Mouse (Mus musculus) MEL (cell line): ENCODE data around the gene Cpxm2. TPM values are rescaled to one million over a fixed set of nuclear protein-coding genes. Genes with fewer than 3 reads are reported as not detected.

ENCODE experiments used
- DNase-seq: peaks from one replicate; pipeline ENCODE4 v3.0.0; 2011; ENCODE audit warnings: low read depth, low spot score
- H3K27ac ChIP-seq: 2 replicates; pipeline ENCODE4 v1.5.1; 2012; ENCODE audit warnings: low read depth, mild to moderate bottlenecking, control low read depth, low read length, moderate library complexity; ENCODE audit not compliant: control insufficient read depth
- H3K27me3 ChIP-seq, 2 experiments: fragments of 150-350 bp in 1 of 2; sonication (generic) in 1 of 2; 2 replicates each; pipeline ENCODE4 v1.6.1; 2012; ENCODE audit warnings: low read length in 2 of 2, mild to moderate bottlenecking in 2 of 2, improper control_type of control experiment in 1 of 2, moderate library complexity in 1 of 2; ENCODE audit not compliant: insufficient read depth in 2 of 2, control insufficient read depth in 1 of 2
- H3K36me3 ChIP-seq, 2 experiments: 2 replicates each; pipeline ENCODE4 v1.6.1; 2012 to 2014; ENCODE audit warnings: low read length in 2 of 2, improper control_type of control experiment in 1 of 2, inconsistent platforms in 1 of 2, mild to moderate bottlenecking in 1 of 2; ENCODE audit not compliant: insufficient read depth in 2 of 2, control insufficient read depth in 1 of 2
- H3K4me1 ChIP-seq, 2 experiments: fragments of 150-350 bp in 1 of 2; sonication (generic) in 1 of 2; 2 replicates each; pipeline ENCODE4 v1.6.1; 2012; ENCODE audit warnings: low read length in 2 of 2, improper control_type of control experiment in 1 of 2, mild to moderate bottlenecking in 1 of 2; ENCODE audit not compliant: insufficient read depth in 2 of 2, control insufficient read depth in 1 of 2
- H3K4me3 ChIP-seq, 2 experiments: fragments of 150-350 bp in 1 of 2; sonication (generic) in 1 of 2; 2 replicates each; pipeline ENCODE4 v1.5.1; 2012; ENCODE audit warnings: low read depth in 2 of 2, low read length in 2 of 2, mild to moderate bottlenecking in 2 of 2, moderate library complexity in 2 of 2, control low read depth in 1 of 2, improper control_type of control experiment in 1 of 2; ENCODE audit not compliant: control insufficient read depth in 1 of 2, insufficient read depth in 1 of 2
- H3K79me2 ChIP-seq: 2 replicates; pipeline ENCODE4 v1.6.1; 2012; ENCODE audit warnings: mild to moderate bottlenecking, low read length, moderate library complexity; ENCODE audit not compliant: control insufficient read depth, poor library complexity, insufficient read depth
- H3K9ac ChIP-seq: 2 replicates; pipeline ENCODE4 v1.6.1; 2012; ENCODE audit warnings: low read depth, mild to moderate bottlenecking, control low read depth, low read length, moderate library complexity; ENCODE audit not compliant: control insufficient read depth, poor library complexity, severe bottlenecking
- H3K9me3 ChIP-seq: fragments of 150-350 bp; sonication (generic); replicated peaks from 2 replicates; pipeline ENCODE4 v1.6.1; 2012; ENCODE audit warnings: mild to moderate bottlenecking, low read length, improper control_type of control experiment, moderate library complexity; ENCODE audit not compliant: insufficient read depth
- BHLHE40 ChIP-seq: IDR thresholded peaks from 2 replicates; pipeline ENCODE4 v1.6.1; 2012; ENCODE audit warnings: low read depth, mild to moderate bottlenecking, inconsistent platforms, low read length, improper control_type of control experiment, borderline replicate concordance
- CHD2 ChIP-seq: IDR thresholded peaks from 2 replicates; pipeline ENCODE4 v1.6.1; 2011; ENCODE audit warnings: low read length, improper control_type of control experiment
- CTCF ChIP-seq, 3 experiments: IDR thresholded peaks in 2 of 3; conservative IDR thresholded peaks in 1 of 3; 2 replicates each; pipeline ENCODE4 v1.5.1; 2011 to 2012; ENCODE audit warnings: low read length in 3 of 3, low read depth in 2 of 3, mild to moderate bottlenecking in 2 of 3, improper control_type of control experiment in 1 of 3, inconsistent platforms in 1 of 3, mixed read lengths in 1 of 3, moderate library complexity in 1 of 3; ENCODE audit not compliant: control insufficient read depth in 1 of 3, insufficient read depth in 1 of 3, poor library complexity in 1 of 3, severe bottlenecking in 1 of 3
- GATA1 ChIP-seq: IDR thresholded peaks from 2 replicates; pipeline ENCODE4 v1.6.1; 2011; ENCODE audit warnings: low read depth, low read length, improper control_type of control experiment
- JUND ChIP-seq: IDR thresholded peaks from 2 replicates; pipeline ENCODE4 v1.6.1; 2011; ENCODE audit warnings: low read depth, mild to moderate bottlenecking, improper control_type of control experiment, low read length
- MXI1 ChIP-seq: IDR thresholded peaks from 2 replicates; pipeline ENCODE4 v1.6.1; 2011; ENCODE audit warnings: mild to moderate bottlenecking, low read depth, low read length, improper control_type of control experiment
- MYB ChIP-seq: IDR thresholded peaks from 2 replicates; pipeline ENCODE4 v1.6.1; 2011; ENCODE audit warnings: mild to moderate bottlenecking, low read depth, low read length, improper control_type of control experiment
- NELFE ChIP-seq: IDR thresholded peaks from 2 replicates; pipeline ENCODE4 v1.6.1; 2011; ENCODE audit warnings: low read depth, low read length, improper control_type of control experiment
- NRF1 ChIP-seq: IDR thresholded peaks from 2 replicates; pipeline ENCODE4 v1.6.1; 2014; ENCODE audit warnings: low read depth, mild to moderate bottlenecking, inconsistent platforms, low read length, improper control_type of control experiment, moderate library complexity; ENCODE audit not compliant: poor library complexity, insufficient read depth, severe bottlenecking
- POLR2AphosphoS5 ChIP-seq: IDR thresholded peaks from 2 replicates; pipeline ENCODE4 v1.6.1; 2012; ENCODE audit warnings: low read depth, borderline replicate concordance, mild to moderate bottlenecking, inconsistent platforms, low read length, moderate library complexity, mixed read lengths
- RAD21 ChIP-seq: IDR thresholded peaks from 2 replicates; pipeline ENCODE4 v1.6.1; 2011; ENCODE audit warnings: mild to moderate bottlenecking, low read depth, low read length, improper control_type of control experiment
- SMC3 ChIP-seq: IDR thresholded peaks from 2 replicates; pipeline ENCODE4 v1.6.1; 2011; ENCODE audit warnings: low read depth, low read length, improper control_type of control experiment
- TAL1 ChIP-seq: IDR thresholded peaks from 2 replicates; pipeline ENCODE4 v1.6.1; 2012; ENCODE audit warnings: mild to moderate bottlenecking, inconsistent platforms, low read length, moderate library complexity, mixed read lengths
- TBP ChIP-seq: IDR thresholded peaks from 2 replicates; pipeline ENCODE4 v1.8.0; 2011; ENCODE audit warnings: low read depth, low read length, improper control_type of control experiment
- USF1 ChIP-seq: IDR thresholded peaks from 2 replicates; pipeline ENCODE4 v1.6.1; 2014; ENCODE audit warnings: low read depth, mild to moderate bottlenecking, inconsistent platforms, low read length, improper control_type of control experiment, moderate library complexity
- USF2 ChIP-seq, 2 experiments: IDR thresholded peaks; 2 replicates each; pipeline ENCODE4 v1.6.1; 2011 to 2012; ENCODE audit warnings: improper control_type of control experiment in 2 of 2, low read length in 2 of 2, borderline replicate concordance in 1 of 2, inconsistent platforms in 1 of 2, low read depth in 1 of 2, mild to moderate bottlenecking in 1 of 2; ENCODE audit not compliant: insufficient read depth in 1 of 2
- ZC3H11A ChIP-seq: IDR thresholded peaks from 2 replicates; pipeline ENCODE4 v1.6.1; 2012; ENCODE audit warnings: low read depth, mild to moderate bottlenecking, inconsistent platforms, low read length, improper control_type of control experiment
- ZMIZ1 ChIP-seq: IDR thresholded peaks from 2 replicates; pipeline ENCODE4 v1.6.1; 2012; ENCODE audit warnings: low read depth, mild to moderate bottlenecking, inconsistent platforms, low read length, improper control_type of control experiment, moderate library complexity
- ZNF384 ChIP-seq: IDR thresholded peaks from 2 replicates; pipeline ENCODE4 v1.6.1; 2012; ENCODE audit warnings: low read depth, mild to moderate bottlenecking, inconsistent platforms, low read length, improper control_type of control experiment
- polyA plus RNA-seq, 2 experiments: library from polyadenylated mRNA; stranded (reverse) in 1 of 2; unstranded in 1 of 2; fragments of >175 nt in 1 of 2; fragments of >200 nt in 1 of 2; gene quantifications; 2 replicates each; pipeline versions ENCODE4 v1.2.1 to v1.2.4; 2012; ENCODE audit warnings: low replicate concordance in 2 of 2, low read depth in 1 of 2; ENCODE audit not compliant: insufficient read length in 2 of 2, insufficient read depth in 1 of 2, missing spikeins in 1 of 2
- total RNA-seq: library from RNA; depleted of rRNA; stranded (reverse); fragments of 300-350 nt; gene quantifications from 2 replicates; pipeline ENCODE4 v1.2.3, GENCODE M21; 2012

Gene Cpxm2
- total and polyA plus RNA-seq, 3 experiments, result not detected

DNA sequence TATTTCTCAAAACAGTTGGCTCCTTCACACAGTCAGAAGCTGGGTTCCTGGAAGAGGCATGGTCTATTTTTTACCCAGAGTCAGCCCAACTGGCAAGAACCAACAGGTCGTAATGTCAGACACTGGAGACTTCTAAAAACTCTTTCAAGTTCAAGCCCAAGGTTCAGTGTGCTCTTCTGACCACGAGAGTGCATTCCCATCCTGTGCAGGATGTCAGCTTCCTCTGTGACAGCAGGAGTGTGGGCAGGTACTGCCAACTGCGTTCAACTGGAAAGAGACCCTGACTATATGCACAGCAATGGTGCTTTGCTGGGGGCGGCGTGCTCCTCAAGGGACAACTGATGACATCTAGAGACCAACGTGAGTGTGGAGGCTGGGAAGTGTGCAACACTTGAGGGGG, 65.9 kb downstream of the Cpxm2 start:
- no peak overlapping the region for H3K9ac ChIP-seq

DNA sequence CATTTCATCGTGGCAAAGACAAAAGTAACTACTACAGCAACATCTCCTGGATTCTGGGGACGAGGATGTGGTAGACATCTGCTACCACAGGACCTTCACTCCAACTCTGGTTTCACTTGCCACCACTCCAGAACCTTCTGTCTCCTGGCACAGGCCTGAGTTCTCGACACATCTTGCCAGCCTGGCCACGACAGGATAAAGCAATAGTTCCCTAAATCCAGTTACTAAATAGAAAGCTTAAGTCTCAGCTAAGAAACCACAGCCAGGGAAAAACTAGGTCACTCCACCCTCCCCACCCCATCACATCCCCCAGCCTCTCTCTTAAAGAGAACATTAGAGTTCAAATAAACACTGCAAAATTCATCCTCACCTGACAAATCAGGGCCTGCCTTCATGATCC, 66.4 kb downstream of the Cpxm2 start:
- TF ChIP-seq NELFE, result no peak
- TF ChIP-seq TAL1, result no peak
- no peak for TF ChIP-seq SMC3
- no peak for TF ChIP-seq USF2 (IDR thresholded peaks at IDR 0.05; ENCODE audit: borderline replicate concordance in 1 of 2, insufficient read depth in 1 of 2, low read depth in 1 of 2, low read length in 2 of 2)
- TF ChIP-seq RAD21, result no peak
- TF ChIP-seq TBP, result no peak
- no peak for TF ChIP-seq JUND
- no peak for DNase-seq
- Histone ChIP-seq H3K79me2 (no peaks in the 10 kb centered on the region), H3K9me3 (no peaks in the 10 kb centered on the region), H3K27ac (no peak overlapping the region), H3K9ac (no peak overlapping the region), H3K27me3 (no peaks in the 10 kb centered on the region), H3K4me3 (no peak overlapping the region), H3K4me1 (no peaks in the 10 kb centered on the region), H3K36me3 (no peaks in the 10 kb centered on the region)

More for the DNA sequence above, 65.9 kb downstream of the Cpxm2 start:
- H3K4me1 ChIP-seq, result no peaks in the 10 kb centered on the region
- H3K79me2 ChIP-seq, result no peaks in the 10 kb centered on the region
- TF ChIP-seq USF1 (no peak), MYB (no peak), ZC3H11A (no peak), TBP (no peak), NRF1 (no peak), POLR2AphosphoS5 (no peak), CHD2 (no peak), BHLHE40 (no peak), MXI1 (no peak), CTCF (IDR thresholded peaks at IDR 0.05 in 2 of 3, conservative IDR thresholded peaks at IDR 0.05 in 1 of 3; ENCODE audit: control insufficient read depth in 1 of 3, insufficient read depth in 1 of 3, low read depth in 2 of 3, low read length in 3 of 3, poor library complexity in 1 of 3, severe bottlenecking in 1 of 3) (no peak), TAL1 (no peak), RAD21 (no peak), ZNF384 (no peak), GATA1 (no peak), ZMIZ1 (no peak)
- H3K27me3 ChIP-seq, result no peaks in the 10 kb centered on the region
- H3K27ac ChIP-seq, result no peak overlapping the region
- no peaks in the 10 kb centered on the region for H3K9me3 ChIP-seq
- no peak for DNase-seq
- H3K36me3 ChIP-seq, result no peaks in the 10 kb centered on the region
- no peak overlapping the region for H3K4me3 ChIP-seq
